Mouse (Mus musculus) kidney, adult 8-10 months (tissue): ENCODE data around the gene Mybph.

Experiments
- DNase-seq, 2 experiments: peaks; one replicate each; pipeline ENCODE4 v3.0.0; 2022

Gene Mybph

GRCm38 (mm10) chr1:134193126-134193525, at the start of gene Mybph:
Mybph (plus strand) TSS chr1:134193448.
- DNase-seq, result no peak

GRCm38 (mm10) chr1:134146066-134146465, 47.2 kb upstream of the Mybph start:
- no peak for DNase-seq

DNA sequence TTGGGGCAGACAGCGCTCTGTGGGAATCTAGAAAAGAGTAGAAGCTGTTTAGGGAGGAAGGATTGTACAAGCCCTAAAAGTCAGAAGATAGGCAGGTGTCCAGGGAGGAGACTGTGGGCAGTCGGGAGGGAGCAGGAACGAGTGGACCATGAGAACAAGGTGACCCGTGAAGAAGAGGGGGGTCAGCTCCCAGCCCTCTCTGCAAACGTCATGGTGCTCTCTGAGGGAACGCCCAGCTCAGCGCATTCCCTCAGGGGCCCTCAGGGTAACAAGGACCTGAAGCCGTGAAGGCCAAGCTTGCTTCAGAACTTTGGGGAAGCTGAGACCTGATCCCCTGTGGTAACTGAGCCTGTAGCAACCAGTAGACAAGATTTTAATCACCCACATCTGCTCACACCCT, 43.2 kb upstream of the Mybph start:
- no peak for DNase-seq

DNA sequence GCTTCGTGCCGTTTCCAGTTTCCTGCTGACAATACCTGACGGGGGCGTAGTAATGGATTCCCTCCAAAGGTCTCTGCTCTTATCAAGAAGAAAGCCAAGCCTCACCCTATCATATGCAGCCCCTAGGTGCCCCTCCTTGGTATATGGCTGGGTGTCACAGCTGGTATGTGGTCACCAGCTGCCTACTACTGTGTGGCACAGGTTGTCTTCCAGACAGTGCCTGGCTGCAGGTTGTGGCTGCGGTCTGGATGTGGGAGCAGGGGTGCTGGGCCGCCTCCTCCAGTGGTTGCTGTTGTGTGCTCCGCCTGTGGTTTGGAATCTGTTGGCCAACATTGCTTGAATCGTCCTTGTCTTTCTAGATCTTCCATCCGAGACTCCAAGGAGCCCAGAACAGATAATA, 42.5 kb upstream of the Mybph start:
- DNase-seq, result no peak

GRCm38 (mm10) chr1:134151655-134152412, 41.4 kb upstream of the Mybph start:
- peak; percentile 66 to 80 for DNase-seq

GRCm38 (mm10) chr1:134152626-134153590, 40.3 kb upstream of the Mybph start:
- no peak for DNase-seq

DNA sequence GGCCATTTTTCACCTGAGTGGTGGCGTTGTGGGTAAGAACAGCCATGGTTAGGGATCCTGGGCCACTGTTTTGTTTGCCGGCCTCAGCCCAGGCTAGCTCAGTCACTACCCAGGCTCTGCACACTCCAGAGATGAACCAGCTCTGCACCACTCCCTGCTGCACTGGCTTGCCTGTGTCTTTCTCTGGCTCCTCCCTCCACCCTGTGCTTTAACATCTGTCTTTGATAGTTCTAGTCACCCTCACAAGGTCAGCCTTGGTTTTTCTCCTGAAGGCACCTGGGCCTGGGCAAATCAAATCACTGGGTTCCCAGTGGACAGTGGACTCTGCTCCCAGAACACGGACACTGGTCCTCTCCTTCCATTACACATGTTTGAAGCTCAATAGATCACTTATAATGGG, 39.1 kb upstream of the Mybph start:
- DNase-seq, result no peak

- no peak for DNase-seq
These were observed 38.6 kb upstream of the Mybph start for GRCm38 (mm10) chr1:134154655-134155054.

DNA sequence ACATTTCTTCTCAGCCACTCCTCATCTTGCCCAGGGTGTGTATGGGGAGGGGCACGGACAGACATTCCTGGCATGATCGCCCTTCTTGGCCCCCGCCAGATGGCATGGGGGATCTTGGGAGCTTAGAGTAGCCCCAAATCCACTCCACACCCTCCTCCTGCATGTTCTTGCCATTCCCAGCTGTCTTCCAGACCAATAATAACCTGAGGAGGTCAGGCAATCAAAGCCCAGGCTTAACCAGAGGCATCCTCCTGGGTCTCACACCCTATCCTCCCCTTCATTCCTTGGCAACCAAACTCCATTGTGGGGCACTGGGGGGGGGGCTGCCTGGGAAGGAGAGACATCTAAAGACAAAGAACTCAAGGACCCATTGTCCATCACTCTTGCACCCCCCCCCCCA, 32.8 kb upstream of the Mybph start:
- DNase-seq, result no peak

DNA sequence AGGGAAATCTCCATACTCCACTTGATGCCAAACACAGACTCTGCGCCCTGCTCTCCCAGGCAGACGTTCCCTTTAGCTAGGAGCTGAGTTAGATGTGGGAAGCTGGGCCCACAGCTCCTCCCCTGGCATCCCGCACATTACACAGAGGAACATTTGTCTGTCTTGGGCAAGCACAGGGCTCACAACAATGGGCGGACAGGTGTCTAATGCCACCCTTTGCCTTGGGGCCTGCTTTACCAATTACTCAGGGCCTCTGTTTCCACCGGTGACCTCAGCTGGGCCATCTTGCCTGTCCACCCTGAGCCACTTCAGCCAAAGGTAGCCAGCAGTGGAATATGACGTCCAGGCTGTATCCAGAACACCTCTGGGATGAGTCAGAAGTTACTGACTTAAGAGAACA, 31.8 kb upstream of the Mybph start:
- DNase-seq, result no peak

- no peak for DNase-seq
These were observed 30.6 kb upstream of the Mybph start for GRCm38 (mm10) chr1:134162510-134163225.

GRCm38 (mm10) chr1:134163476-134163875, 29.8 kb upstream of the Mybph start:
- peak; percentile 8 to 31 for DNase-seq

- DNase-seq, result no peak
These were observed 28.8 kb upstream of the Mybph start for GRCm38 (mm10) chr1:134164454-134164853.

GRCm38 (mm10) chr1:134166547-134166946, 26.7 kb upstream of the Mybph start:
- DNase-seq, result no peak

GRCm38 (mm10) chr1:134167416-134168305, 25.6 kb upstream of the Mybph start:
- DNase-seq, result no peak

GRCm38 (mm10) chr1:134168567-134168966, 24.7 kb upstream of the Mybph start:
- DNase-seq, result no peak

DNA sequence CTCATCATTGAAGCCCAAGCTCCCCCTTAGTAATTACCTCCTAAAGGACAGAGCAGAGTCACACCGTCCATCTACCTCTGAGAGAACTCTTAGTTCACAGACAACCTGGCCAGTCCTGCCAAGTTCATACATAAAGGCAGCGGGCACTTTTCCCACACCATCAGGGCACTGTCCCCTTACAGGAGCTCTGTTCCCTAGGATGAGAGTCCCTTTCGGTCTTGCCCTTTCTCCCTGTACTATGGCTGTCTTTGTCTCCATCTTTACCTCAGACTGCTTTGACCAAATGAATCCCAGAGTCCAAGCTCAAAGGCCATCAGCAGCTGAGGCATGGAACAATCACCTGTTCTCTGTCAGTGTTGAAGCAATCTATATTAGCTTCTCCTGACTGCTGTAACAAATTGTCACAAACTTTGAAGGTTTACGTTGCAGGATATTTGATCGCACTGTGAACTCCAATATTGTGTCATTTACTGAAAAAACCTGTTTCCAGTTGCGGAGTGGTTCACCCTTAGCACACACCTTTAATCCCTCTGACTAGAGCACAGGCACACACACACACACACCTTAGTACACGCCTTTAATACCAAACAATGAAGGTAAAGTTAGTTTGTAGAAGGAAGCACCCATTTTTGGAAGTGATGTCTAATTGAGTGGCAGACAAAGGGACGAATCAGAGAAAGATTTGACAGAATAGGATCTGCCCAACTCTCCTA, 24.1 kb upstream of the Mybph start:
- DNase-seq, result no peak

- no peak for DNase-seq
These were observed 20.2 kb upstream of the Mybph start for GRCm38 (mm10) chr1:134173081-134173480.

- no peak for DNase-seq
These were observed 15.3 kb upstream of the Mybph start for GRCm38 (mm10) chr1:134177976-134178375.

- no peak for DNase-seq
These were observed 11.2 kb upstream of the Mybph start, which contains the start of gene Chil1 for GRCm38 (mm10) chr1:134182025-134182424. Chil1 (plus strand) TSS chr1:134182176.

DNA sequence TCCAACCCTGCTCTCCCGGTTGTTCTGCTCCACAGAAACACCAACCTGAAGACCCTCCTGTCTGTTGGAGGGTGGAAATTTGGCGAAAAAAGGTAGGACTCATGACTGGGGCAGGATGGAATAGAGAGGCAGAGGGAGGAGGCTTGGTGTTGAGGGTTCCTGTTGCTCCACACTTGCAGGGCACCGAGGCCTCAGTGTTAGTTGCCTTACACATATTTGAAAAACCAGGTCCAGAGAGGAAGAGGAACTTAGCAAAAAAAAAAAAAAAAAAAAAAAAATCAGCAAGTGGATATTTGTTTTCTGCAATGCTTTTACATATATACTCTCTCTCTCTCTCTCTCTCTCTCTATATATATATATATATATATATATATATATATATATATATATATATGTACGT, 9.2 kb upstream of the Mybph start:
- DNase-seq, result no peak
